Mouse (Mus musculus): ENCODE measurements around the gene Gm21118.
"Not testable (repeated sequence)": the region's sequence is repeated elsewhere in the genome, so short reads cannot be mapped to it uniquely, and the experiment has no call there.

The Gm21118 gene

GRCm38 (mm10) chrY:70273542-70273941 lies at the start of gene Gm21118:
TSS of gene Gm21118 (minus strand) at chrY:70273642.
- not testable (repeated sequence) for DNase-seq

- DNase-seq: not testable (repeated sequence)
These were observed 29.7 kb upstream of the Gm21118 start, which contains the start of the genes Gm29423 and Gm29644 for GRCm38 (mm10) chrY:70303187-70303586. TSS of gene Gm29423 (minus strand) at chrY:70303287. TSS of gene Gm29644 (minus strand) at chrY:70303343.

Data from cerebellum, adult 11 months (tissue).